Mouse (Mus musculus) brain, embryonic 14.5 days (tissue): ENCODE data around the gene Scfd2. TPM values are rescaled to one million over a fixed set of nuclear protein-coding genes. Genes with fewer than 3 reads are reported as not detected.

Experiments
- DNase-seq: peaks from one replicate; pipeline ENCODE4 v3.0.0-alpha.2; 2011; ENCODE audit warnings: low read depth
- CTCF ChIP-seq: fragments of 200-500 bp; IDR thresholded peaks from 2 replicates; pipeline ENCODE4 v1.5.1; 2012; ENCODE audit warnings: inconsistent platforms, mild to moderate bottlenecking, moderate library complexity, borderline replicate concordance; ENCODE audit not compliant: insufficient read depth, insufficient read length; ENCODE audit errors: extremely low read depth
- POLR2A ChIP-seq: fragments of 200-500 bp; IDR thresholded peaks from 2 replicates; pipeline ENCODE4 v1.6.1; 2012; ENCODE audit warnings: mild to moderate bottlenecking, inconsistent platforms, borderline replicate concordance; ENCODE audit not compliant: poor library complexity, insufficient read depth, insufficient read length, severe bottlenecking; ENCODE audit errors: extremely low read depth
- polyA plus RNA-seq: library from polyadenylated mRNA; depleted of rRNA; stranded (reverse); fragments of >200 nt; gene quantifications from 2 replicates; pipeline ENCODE4 v1.2.3, GENCODE M21; 2012

Gene Scfd2
- polyA plus RNA-seq, 1 experiment, result 15.4 TPM

DNA sequence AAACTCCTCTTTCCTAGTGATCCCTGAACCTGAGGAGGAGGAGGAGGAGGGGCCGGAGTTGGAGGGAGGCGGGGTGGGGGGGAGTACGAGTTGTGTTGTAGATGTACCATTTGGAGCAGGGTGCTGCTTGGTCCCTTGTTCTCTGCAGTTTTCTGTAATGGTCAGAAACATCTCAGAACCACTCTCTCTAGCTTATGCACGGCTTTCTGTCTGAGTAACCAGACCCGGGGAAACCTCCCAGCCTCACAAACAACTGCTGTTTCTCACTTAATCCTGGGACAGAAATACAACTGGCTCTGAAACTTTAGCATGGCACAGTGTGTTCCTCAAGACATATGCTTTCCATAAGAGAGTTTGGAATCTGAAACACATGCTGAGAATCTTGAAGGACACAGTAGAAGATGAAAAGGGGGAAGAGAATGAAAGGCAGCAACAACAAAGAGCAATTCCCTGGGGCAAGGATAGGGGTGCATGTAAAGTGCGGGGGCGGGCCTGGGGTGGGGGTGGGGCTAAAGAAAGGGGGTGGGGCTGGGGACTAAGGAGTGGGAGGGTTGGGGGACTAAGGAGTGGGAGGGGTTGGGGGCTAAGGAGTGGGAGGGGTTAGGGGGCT is 317.0 kb downstream of the Scfd2 start:
- TF ChIP-seq CTCF (no peak), POLR2A (no peak)
- DNase-seq, result peak; percentile 74

DNA sequence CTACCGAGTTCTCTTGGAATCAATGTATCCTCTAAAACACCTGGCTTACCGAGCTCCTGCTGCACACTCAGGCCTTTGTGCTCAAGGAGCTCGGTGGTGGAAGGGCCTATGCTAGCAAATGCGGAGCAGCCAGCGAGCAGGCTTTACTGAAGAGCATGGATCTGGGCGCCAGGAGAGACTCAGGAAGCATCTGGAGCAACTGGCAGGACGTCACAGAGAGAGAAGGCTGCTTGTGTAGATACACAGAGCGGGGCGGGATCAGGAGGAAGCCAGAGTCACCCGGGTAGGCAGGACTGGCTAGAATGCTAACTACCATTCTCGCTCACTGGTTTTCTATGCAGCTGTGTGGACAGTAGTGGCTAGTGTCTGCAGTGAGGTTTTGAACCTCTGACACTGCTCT is 320.2 kb downstream of the Scfd2 start:
- DNase-seq, result no peak
- TF ChIP-seq CTCF (no peak), POLR2A (no peak)

DNA sequence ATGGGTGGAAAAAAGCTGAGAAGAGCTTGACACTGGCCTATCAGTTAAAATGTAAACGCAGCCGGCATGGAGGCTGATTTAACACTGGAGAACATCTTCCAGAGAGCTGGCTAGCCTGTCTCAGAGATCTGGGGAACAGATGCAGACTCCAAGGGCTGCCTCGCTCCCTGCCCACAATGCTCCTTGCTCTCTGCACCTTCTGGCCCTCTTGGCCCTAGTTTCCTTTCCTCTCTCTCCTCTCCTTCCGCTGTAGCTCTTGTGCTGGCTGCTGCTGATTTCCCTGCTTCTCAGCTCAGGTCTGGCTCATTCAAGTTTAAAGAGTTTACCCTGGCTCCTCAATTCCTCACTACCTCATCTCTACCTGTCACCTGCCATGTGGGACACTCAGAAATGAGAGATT is 321.9 kb downstream of the Scfd2 start:
- no peak for TF ChIP-seq CTCF
- TF ChIP-seq POLR2A, result no peak

DNA sequence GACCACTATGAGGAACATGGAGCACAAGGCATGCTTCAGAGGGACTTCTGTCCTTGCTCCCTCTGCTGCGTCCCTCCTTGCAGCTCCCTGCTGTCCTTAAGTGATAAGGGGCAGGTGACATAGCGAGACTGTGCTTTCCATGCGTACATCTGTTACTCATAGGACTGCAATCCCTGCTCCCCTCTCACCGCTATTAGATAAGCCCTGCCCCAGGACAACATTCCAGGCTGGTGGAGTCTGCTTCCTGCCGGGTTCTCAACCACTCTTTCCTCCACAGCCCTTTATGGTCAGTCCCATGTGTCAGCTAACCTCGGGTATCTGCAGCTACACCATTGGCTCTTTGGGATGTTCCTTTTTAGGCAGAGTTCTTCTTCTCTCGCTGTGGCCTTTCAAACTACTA is 323.1 kb downstream of the Scfd2 start:
- TF ChIP-seq CTCF, result no peak
- no peak for TF ChIP-seq POLR2A
- DNase-seq, result no peak

More for the DNA sequence above, 321.9 kb downstream of the Scfd2 start:
- DNase-seq, result no peak

DNA sequence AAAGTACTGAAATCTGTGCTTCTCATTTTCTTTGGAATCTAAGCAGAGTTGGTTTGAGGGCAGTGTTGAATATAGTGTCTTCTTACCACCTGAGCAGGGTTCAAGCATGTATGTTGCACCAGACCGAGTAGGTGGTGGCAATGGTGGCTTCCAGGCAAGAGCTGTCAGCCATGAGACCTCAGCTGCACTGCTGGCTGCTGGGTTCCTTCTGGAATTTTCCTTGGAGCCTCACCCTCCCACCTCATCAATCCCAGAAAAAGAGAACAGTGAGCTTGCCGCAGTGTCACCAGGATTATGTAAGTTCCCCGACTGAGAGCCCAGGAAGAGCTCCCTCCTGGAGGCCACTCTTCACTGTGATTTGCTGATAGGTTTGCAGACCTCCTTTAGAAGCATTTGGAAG is 324.4 kb downstream of the Scfd2 start:
- TF ChIP-seq CTCF (no peak), POLR2A (no peak)

DNA sequence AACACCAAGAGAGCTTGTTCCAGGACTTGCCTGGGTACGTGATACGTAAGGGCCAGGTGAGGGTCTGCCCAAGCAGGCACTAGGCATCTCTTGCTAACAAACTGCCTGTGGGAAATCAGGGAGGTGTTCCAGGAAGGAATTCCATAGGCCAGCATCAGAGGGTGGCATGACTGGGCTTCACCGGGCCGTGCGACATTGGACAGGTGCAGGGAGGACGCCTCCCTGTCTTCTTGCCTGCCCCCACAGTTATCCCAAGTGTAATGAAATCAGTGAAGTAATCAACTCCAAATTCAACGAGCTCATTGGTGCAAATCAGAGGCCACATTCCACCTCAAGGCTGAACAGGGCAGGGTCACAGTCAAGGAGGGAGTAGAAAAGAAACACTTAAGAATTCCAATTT is 324.9 kb downstream of the Scfd2 start:
- DNase-seq, result no peak

More for the DNA sequence above, 324.4 kb downstream of the Scfd2 start:
- DNase-seq, result no peak

DNA sequence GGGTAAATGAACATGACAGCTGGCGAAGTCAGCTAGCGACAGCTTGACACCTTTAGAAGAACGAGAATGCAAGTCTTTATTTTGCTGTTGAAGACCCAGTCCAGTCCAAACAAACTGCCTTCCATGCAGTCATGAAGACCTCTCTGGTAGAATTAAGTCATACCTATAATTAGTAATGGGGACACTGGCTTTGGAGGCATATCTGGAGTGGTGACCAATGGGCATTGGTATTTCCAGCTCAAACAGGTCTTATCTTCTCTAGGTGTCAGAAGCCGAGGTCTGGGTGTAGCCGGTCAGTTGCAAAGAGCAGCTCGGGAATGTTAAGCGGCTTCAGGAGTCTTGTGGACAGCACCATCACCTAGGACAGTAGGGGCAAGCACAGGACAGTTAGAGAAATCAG is 325.5 kb downstream of the Scfd2 start:
- DNase-seq, result no peak
- TF ChIP-seq CTCF (no peak), POLR2A (no peak)

More for the DNA sequence above, 324.9 kb downstream of the Scfd2 start:
- no peak for TF ChIP-seq CTCF
- TF ChIP-seq POLR2A, result no peak

DNA sequence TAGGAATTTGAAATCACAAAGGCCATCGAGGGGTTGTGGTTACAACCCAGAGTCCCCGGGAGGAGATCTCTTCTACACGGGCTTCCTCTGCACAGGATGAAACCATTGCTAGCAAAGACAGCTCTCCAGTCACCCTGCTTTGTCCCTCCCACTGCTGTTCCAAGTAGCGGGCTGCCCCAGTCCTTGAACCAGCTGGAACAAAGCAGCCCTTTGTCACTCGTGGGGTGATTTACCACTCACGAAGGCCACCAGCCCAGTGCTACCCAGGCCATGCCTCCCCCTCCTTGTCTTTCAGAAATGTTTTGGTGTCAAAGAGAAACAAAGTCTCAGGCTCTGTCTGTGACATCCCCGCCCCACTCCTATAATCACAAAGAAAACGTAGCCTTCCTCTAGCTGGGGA is 326.1 kb downstream of the Scfd2 start:
- DNase-seq, result no peak
- TF ChIP-seq POLR2A, result no peak
- TF ChIP-seq CTCF, result no peak

DNA sequence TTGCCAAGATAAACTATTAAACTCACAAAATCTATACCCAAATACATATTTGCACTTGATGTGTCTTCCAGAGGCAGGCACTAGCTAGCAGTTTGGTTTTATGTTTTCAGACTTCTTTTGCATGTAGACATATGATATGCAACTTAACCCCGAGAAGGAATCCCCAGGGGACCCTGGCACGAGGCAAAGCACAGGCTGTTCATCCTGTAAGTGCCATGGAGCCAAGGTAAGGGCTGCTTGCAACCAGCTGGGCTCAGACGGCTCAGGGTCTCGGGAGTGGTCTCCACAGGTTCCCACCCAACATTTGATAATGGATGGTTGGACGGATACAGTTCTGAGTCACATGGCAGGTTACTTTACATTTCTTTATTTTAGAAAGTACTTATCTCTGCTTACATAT is 327.1 kb downstream of the Scfd2 start:
- TF ChIP-seq POLR2A (no peak), CTCF (no peak)
- no peak for DNase-seq

DNA sequence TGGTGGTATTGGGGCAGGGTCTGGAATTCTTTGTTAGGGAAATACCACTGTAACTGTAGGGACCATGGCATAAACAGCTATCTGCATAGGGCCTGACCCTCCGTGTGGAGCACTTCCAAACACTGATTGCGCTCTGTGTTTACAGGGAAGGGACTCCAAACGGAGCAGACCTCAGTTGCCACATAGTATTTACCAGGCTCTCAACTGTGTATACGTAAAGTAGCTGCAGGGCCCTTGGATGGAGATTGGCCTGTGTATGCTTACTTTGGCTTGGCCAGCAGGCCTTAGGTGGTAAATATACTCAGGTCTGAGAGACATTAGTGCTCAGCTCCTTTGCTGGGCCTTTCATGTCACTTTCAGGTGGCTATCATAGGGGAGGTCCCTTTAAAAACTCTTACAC is 329.0 kb downstream of the Scfd2 start:
- no peak for TF ChIP-seq CTCF
- TF ChIP-seq POLR2A, result no peak
- no peak for DNase-seq

DNA sequence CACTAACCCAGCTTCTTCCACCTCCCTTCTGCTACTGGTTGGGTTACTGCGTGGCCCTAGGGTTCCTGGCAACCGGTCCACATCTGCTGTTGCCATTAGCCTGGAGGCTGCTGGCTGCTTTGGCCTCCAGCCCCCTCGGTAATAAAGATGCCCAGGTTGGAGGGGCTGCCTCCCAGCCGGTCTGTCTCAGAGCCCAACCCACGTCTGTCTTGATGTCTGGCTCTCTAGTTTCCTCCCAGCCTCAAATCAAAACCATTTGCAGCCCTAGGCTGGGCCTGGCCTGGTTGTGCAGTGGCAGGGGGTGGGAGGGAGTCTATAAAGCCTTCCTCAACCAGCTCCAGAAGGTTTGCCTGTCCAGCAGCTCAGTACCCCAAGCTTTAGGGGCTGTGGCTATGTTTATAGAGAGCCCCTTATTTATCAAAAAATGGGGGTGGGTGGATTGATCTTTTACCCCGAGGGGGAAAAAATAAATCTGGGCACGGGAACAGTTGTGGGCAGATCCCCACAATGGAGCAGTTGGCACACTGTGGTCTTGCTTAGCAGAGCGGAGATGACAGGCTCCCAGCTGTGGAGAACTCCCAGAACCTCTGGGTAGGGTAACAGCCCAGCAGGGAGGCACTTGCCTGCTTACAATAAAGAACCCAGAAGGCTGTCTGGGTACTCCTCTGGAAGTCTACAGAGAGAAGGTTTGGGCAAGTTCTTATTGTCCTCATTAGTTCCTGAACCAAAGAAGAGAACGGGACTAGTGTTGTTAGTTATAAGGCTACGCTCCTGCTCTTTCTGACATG is 329.8 kb downstream of the Scfd2 start:
- TF ChIP-seq CTCF (no peak), POLR2A (no peak)
- DNase-seq, result no peak

DNA sequence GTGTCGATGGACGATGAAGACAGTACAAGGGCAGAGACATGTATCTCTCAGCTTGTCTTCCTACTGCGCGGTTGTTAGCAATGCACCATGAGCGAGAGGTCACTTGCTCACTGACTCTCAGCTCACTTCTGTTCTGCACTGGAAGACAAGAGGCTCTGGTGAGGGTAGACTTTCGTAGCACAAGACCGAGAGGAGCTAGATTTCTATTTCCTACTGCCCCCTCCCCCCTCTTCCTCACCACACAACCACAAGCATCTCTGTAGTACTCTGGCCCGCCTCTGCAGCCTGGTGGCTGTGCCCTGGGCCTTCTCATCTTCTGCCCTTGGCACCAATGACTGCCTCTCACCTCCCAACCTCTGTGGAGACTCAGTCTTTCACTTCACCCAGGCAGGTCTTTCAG is 331.1 kb downstream of the Scfd2 start:
- DNase-seq, result no peak
- TF ChIP-seq CTCF (no peak), POLR2A (no peak)

DNA sequence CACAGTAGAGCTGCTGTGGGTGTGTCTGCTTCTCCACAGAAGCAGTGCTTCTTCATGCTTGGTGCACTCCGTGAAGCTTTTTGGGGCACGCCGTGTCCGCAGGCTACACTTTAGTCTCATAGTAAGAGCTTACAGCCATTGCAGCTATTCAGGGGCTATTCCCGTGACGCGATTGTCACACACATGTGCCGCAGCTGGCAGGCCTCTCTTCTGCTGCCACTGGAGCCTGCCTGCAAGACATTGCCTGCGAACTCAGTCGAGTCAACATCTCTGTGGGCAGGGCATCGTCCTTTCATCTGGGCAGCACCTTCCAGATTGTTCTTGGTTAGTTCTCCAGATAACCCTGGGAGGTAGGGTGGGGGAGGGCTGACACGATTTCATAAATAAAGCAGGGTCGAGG is 331.8 kb downstream of the Scfd2 start:
- DNase-seq, result no peak
- TF ChIP-seq POLR2A (no peak), CTCF (no peak)

DNA sequence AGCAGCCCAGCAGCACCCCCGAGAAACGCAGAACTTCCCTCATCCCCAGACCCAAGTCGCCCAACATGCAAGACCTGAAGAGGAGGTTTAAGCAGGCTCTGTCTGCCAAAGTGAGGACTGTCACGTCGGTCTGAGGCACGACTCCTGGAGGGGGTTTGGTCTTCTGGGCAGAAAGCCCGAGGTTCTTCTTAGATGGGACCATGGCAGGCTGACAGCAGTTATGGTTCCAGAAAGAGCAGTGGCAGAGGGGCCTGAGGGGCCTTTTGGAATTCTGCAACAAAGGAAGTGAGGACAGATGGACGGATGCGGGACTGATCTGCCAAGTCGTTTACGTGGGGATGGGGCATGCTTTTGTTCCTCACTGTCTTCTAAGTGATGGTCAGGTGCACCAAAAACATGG is 333.1 kb downstream of the Scfd2 start:
- peak; percentile 53 for DNase-seq
- TF ChIP-seq POLR2A (no peak), CTCF (no peak)
